Mouse (Mus musculus) myocyte (in vitro differentiated cells): ENCODE data around the gene Map4k3. TPM values are rescaled to one million over a fixed set of nuclear protein-coding genes. Genes with fewer than 3 reads are reported as not detected.
A peak's percentile ranks its signal among the peaks of the same experiment; 100 is the strongest.

Experiments used
- H3K27me3 ChIP-seq: one replicate; pipeline ENCODE4 v1.6.1; 2011; ENCODE audit not compliant: control insufficient read depth, insufficient read depth, insufficient read length
- H3K36me3 ChIP-seq: one replicate; pipeline ENCODE4 v1.6.1; 2011; ENCODE audit not compliant: control insufficient read depth, insufficient read depth
- H3K4me2 ChIP-seq: one replicate; pipeline ENCODE4 v1.6.1; 2011; ENCODE audit warnings: low read depth, control low read depth
- H3K4me3 ChIP-seq: one replicate; pipeline ENCODE4 v1.5.1; 2011; ENCODE audit warnings: mild to moderate bottlenecking, control low read depth, moderate library complexity
- H3K79me2 ChIP-seq: one replicate; pipeline ENCODE4 v1.6.1; 2011; ENCODE audit not compliant: control insufficient read depth, insufficient read depth
- H3ac ChIP-seq: one replicate; pipeline ENCODE4 v1.6.1; 2011; ENCODE audit not compliant: control insufficient read depth, insufficient read length
- CEBPB ChIP-seq: IDR thresholded peaks from 2 replicates; pipeline ENCODE4 v1.6.1; 2011; ENCODE audit warnings: mild to moderate bottlenecking, moderate library complexity; ENCODE audit not compliant: poor library complexity, insufficient read depth, severe bottlenecking
- E2F4 ChIP-seq: IDR thresholded peaks from one replicate; pipeline ENCODE4 v1.6.1; 2011; ENCODE audit warnings: mild to moderate bottlenecking, control low read depth, moderate library complexity; ENCODE audit not compliant: insufficient read depth
- MAX ChIP-seq: IDR thresholded peaks from one replicate; pipeline ENCODE4 v1.6.1; 2011; ENCODE audit warnings: low read depth, mild to moderate bottlenecking, control low read depth
- MYOD1 ChIP-seq, 3 experiments: IDR thresholded peaks; one replicate each; pipeline ENCODE4 v1.6.1; 2011; ENCODE audit warnings: control low read depth in 2 of 3, low read depth in 2 of 3, mild to moderate bottlenecking in 2 of 3, moderate library complexity in 1 of 3; ENCODE audit not compliant: insufficient read length in 2 of 3, control insufficient read depth in 1 of 3
- MYOG ChIP-seq, 3 experiments: IDR thresholded peaks; one replicate each; pipeline ENCODE4 v1.6.1; 2011; ENCODE audit warnings: control low read depth in 2 of 3, low read depth in 2 of 3, mild to moderate bottlenecking in 2 of 3; ENCODE audit not compliant: insufficient read length in 2 of 3, control insufficient read depth in 1 of 3, insufficient read depth in 1 of 3
- POLR2A ChIP-seq: IDR thresholded peaks from one replicate; pipeline ENCODE4 v1.6.1; 2011; ENCODE audit warnings: low read depth, mild to moderate bottlenecking, control low read depth, moderate library complexity; ENCODE audit not compliant: insufficient read length
- POLR2AphosphoS2 ChIP-seq: IDR thresholded peaks from one replicate; pipeline ENCODE4 v1.6.1; 2011; ENCODE audit warnings: low read depth, control low read depth; ENCODE audit not compliant: insufficient read length
- REST ChIP-seq: IDR thresholded peaks from one replicate; pipeline ENCODE4 v1.6.1; 2011; ENCODE audit warnings: mild to moderate bottlenecking, control low read depth, moderate library complexity; ENCODE audit not compliant: insufficient read depth, insufficient read length
- SRF ChIP-seq: IDR thresholded peaks from one replicate; pipeline ENCODE4 v1.6.1; 2011; ENCODE audit warnings: low read depth; ENCODE audit not compliant: control insufficient read depth, insufficient read length
- TCF12 ChIP-seq: IDR thresholded peaks from one replicate; pipeline ENCODE4 v1.6.1; 2011; ENCODE audit warnings: mild to moderate bottlenecking, control low read depth; ENCODE audit not compliant: poor library complexity, insufficient read depth, severe bottlenecking
- TCF3 ChIP-seq: IDR thresholded peaks from one replicate; pipeline ENCODE4 v1.6.1; 2011; ENCODE audit warnings: low read depth, control low read depth; ENCODE audit not compliant: insufficient read length
- USF1 ChIP-seq: IDR thresholded peaks from one replicate; pipeline ENCODE4 v1.6.1; 2011; ENCODE audit warnings: low read depth, mild to moderate bottlenecking, control low read depth, moderate library complexity
- polyA plus RNA-seq: library from polyadenylated mRNA; unstranded; fragments of >200 nt; fragmentation: generic; extraction: Trizol; gene quantifications from one replicate; pipeline ENCODE4 v1.2.1, GENCODE M21; 2012; ENCODE audit warnings: missing spikeins

Gene Map4k3
- polyA plus RNA-seq, 1 experiment, result 2.8 TPM

- Histone ChIP-seq H3K36me3 (no peaks in the 10 kb centered on the region), H3K79me2 (no peaks in the 10 kb centered on the region), H3ac (no peak overlapping the region), H3K4me3 (no peak overlapping the region), H3K4me2 (no peak overlapping the region), H3K27me3 (no peaks in the 10 kb centered on the region)
- TF ChIP-seq MAX (no peak), MYOD1 (IDR thresholded peaks at IDR 0.05; ENCODE audit: control insufficient read depth in 1 of 3, insufficient read length in 2 of 3, low read depth in 2 of 3) (no peak), CEBPB (no peak), MYOG (IDR thresholded peaks at IDR 0.05; ENCODE audit: control insufficient read depth in 1 of 3, insufficient read depth in 1 of 3, insufficient read length in 2 of 3, low read depth in 2 of 3) (no peak), E2F4 (no peak), TCF12 (no peak), REST (no peak)
These were observed 39.6 kb downstream of the Map4k3 start for GRCm38 (mm10) chr17:80688701-80689100.

- Histone ChIP-seq H3K36me3 (no peaks in the 10 kb centered on the region), H3ac (no peak overlapping the region), H3K4me3 (no peak overlapping the region), H3K79me2 (no peaks in the 10 kb centered on the region), H3K4me2 (no peak overlapping the region), H3K27me3 (no peaks in the 10 kb centered on the region)
- TF ChIP-seq USF1 (no peak), CEBPB (no peak), E2F4 (no peak), MYOD1 (IDR thresholded peaks at IDR 0.05; ENCODE audit: control insufficient read depth in 1 of 3, insufficient read length in 2 of 3, low read depth in 2 of 3) (no peak)
These were observed 42.2 kb downstream of the Map4k3 start for GRCm38 (mm10) chr17:80686066-80686465.

GRCm38 (mm10) chr17:80683821-80684576, 44.3 kb downstream of the Map4k3 start:
- Histone ChIP-seq H3K36me3 (no peaks in the 10 kb centered on the region), H3K27me3 (no peaks in the 10 kb centered on the region), H3K79me2 (no peaks in the 10 kb centered on the region), H3K4me2 (no peak overlapping the region), H3K4me3 (no peak overlapping the region), H3ac (no peak overlapping the region)
- no peak for TF ChIP-seq MYOG (IDR thresholded peaks at IDR 0.05; ENCODE audit: control insufficient read depth in 1 of 3, insufficient read depth in 1 of 3, insufficient read length in 2 of 3, low read depth in 2 of 3)
- TF ChIP-seq POLR2A, result no peak
- no peak for TF ChIP-seq REST
- TF ChIP-seq POLR2AphosphoS2, result no peak
- TF ChIP-seq E2F4, result no peak
- TF ChIP-seq TCF12, result no peak
- no peak for TF ChIP-seq USF1
- TF ChIP-seq TCF3, result no peak
- no peak for TF ChIP-seq SRF
- no peak for TF ChIP-seq CEBPB
- no peak for TF ChIP-seq MYOD1 (IDR thresholded peaks at IDR 0.05; ENCODE audit: control insufficient read depth in 1 of 3, insufficient read length in 2 of 3, low read depth in 2 of 3)
- no peak for TF ChIP-seq MAX

GRCm38 (mm10) chr17:80683041-80683440, 45.2 kb downstream of the Map4k3 start:
- Histone ChIP-seq H3ac (no peak overlapping the region), H3K4me2 (no peak overlapping the region), H3K36me3 (no peaks in the 10 kb centered on the region), H3K79me2 (no peaks in the 10 kb centered on the region), H3K27me3 (no peaks in the 10 kb centered on the region), H3K4me3 (no peak overlapping the region)
- peak in 1 of 3 experiments; percentile 24 for TF ChIP-seq MYOG (IDR thresholded peaks at IDR 0.05; ENCODE audit: control insufficient read depth in 1 of 3, insufficient read depth in 1 of 3, insufficient read length in 2 of 3, low read depth in 2 of 3)
- TF ChIP-seq POLR2A, result no peak

- Histone ChIP-seq H3K36me3 (no peaks in the 10 kb centered on the region), H3ac (no peak overlapping the region), H3K4me3 (no peak overlapping the region), H3K27me3 (no peaks in the 10 kb centered on the region), H3K4me2 (no peak overlapping the region), H3K79me2 (no peaks in the 10 kb centered on the region)
- TF ChIP-seq E2F4 (no peak), POLR2A (no peak), MYOD1 (IDR thresholded peaks at IDR 0.05; ENCODE audit: control insufficient read depth in 1 of 3, insufficient read length in 2 of 3, low read depth in 2 of 3) (no peak), SRF (no peak), USF1 (no peak), MYOG (IDR thresholded peaks at IDR 0.05; ENCODE audit: control insufficient read depth in 1 of 3, insufficient read depth in 1 of 3, insufficient read length in 2 of 3, low read depth in 2 of 3) (no peak), TCF3 (no peak), POLR2AphosphoS2 (no peak)
These were observed 50.1 kb downstream of the Map4k3 start for GRCm38 (mm10) chr17:80678190-80678589.
